Mouse (Mus musculus): ENCODE results near the gene Tom1l1. TPM values are rescaled to one million over a fixed set of nuclear protein-coding genes. Genes with fewer than 3 reads are reported as not detected.

Tom1l1 gene
- total RNA-seq, 2 experiments from 2014 or later: 16.2 to 18.5 TPM

GRCm38 (mm10) chr11:90675479-90676110 lies 12.6 kb downstream of the Tom1l1 start:
- no peak for DNase-seq
- intact Hi-C loops (cut with DNase I): no loop called here

- intact Hi-C loops (cut with DNase I): no loop called here
- DNase-seq: no peak
These were observed 20.8 kb downstream of the Tom1l1 start for GRCm38 (mm10) chr11:90667325-90667724.

GRCm38 (mm10) chr11:90666916-90667315 lies 21.2 kb downstream of the Tom1l1 start:
- DNase-seq: no peak
- intact Hi-C loops (cut with DNase I): no loop called here

GRCm38 (mm10) chr11:90666144-90666757 lies 21.9 kb downstream of the Tom1l1 start:
- intact Hi-C loops (cut with DNase I): no loop called here
- DNase-seq: no peak

- DNase-seq: peak; percentile 29 to 39
- intact Hi-C loops (cut with DNase I): no loop called here
These were observed 23.0 kb downstream of the Tom1l1 start for GRCm38 (mm10) chr11:90665161-90665560.

- intact Hi-C loops (cut with DNase I): no loop called here
- no peak for DNase-seq
These were observed 23.7 kb downstream of the Tom1l1 start for GRCm38 (mm10) chr11:90664345-90664986.

GRCm38 (mm10) chr11:90663618-90664297 lies 24.4 kb downstream of the Tom1l1 start:
- DNase-seq: no peak

GRCm38 (mm10) chr11:90663052-90663451 lies 25.1 kb downstream of the Tom1l1 start:
- intact Hi-C loops (cut with DNase I): no loop called here
- no peak for DNase-seq

More at GRCm38 (mm10) chr11:90663618-90664297, 24.4 kb downstream of the Tom1l1 start:
- intact Hi-C loops (cut with DNase I): no loop called here

- no peak for DNase-seq
- intact Hi-C loops (cut with DNase I): no loop called here
These were observed 27.5 kb downstream of the Tom1l1 start for GRCm38 (mm10) chr11:90660662-90661061.

- DNase-seq: no peak
- intact Hi-C loops (cut with DNase I): no loop called here
These were observed 30.6 kb downstream of the Tom1l1 start for GRCm38 (mm10) chr11:90657527-90657926.

- DNase-seq: no peak
- intact Hi-C loops (cut with DNase I): no loop called here
These were observed 35.6 kb downstream of the Tom1l1 start for GRCm38 (mm10) chr11:90652603-90653002.

GRCm38 (mm10) chr11:90650231-90650885 lies 37.8 kb downstream of the Tom1l1 start:
- intact Hi-C loops (cut with DNase I): no loop called here
- DNase-seq: no peak

- intact Hi-C loops (cut with DNase I): no loop called here
- DNase-seq: no peak
These were observed 38.4 kb downstream of the Tom1l1 start for GRCm38 (mm10) chr11:90649777-90650176.

GRCm38 (mm10) chr11:90638312-90638830 lies 49.8 kb downstream of the Tom1l1 start:
- intact Hi-C loops (cut with DNase I): loop anchor here (5.0 kb wide), 1 partner anchor 646 kb away; no protein-coding TSS in a partner anchor
- DNase-seq: no peak

- DNase-seq: peak; percentile 95 to 96
- intact Hi-C loops (cut with DNase I): loop anchor here (5.0 kb wide), 1 partner anchor 645 kb away; no protein-coding TSS in a partner anchor
These were observed 50.5 kb downstream of the Tom1l1 start, which contains the start of the genes Stxbp4 and Cox11 for GRCm38 (mm10) chr11:90637440-90638311. Gene Stxbp4, minus strand, starts transcription at chr11:90638084. Gene Cox11, plus strand, starts transcription at chr11:90638173.

GRCm38 (mm10) chr11:90634661-90635060 lies 53.5 kb downstream of the Tom1l1 start:
- DNase-seq: no peak
- intact Hi-C loops (cut with DNase I): loop anchor here (5.0 kb wide), 1 partner anchor 642 kb away; no protein-coding TSS in a partner anchor

GRCm38 (mm10) chr11:90632480-90632879 lies 55.7 kb downstream of the Tom1l1 start:
- intact Hi-C loops (cut with DNase I): no loop called here
- DNase-seq: no peak

- intact Hi-C loops (cut with DNase I): no loop called here
- no peak for DNase-seq
These were observed 60.4 kb downstream of the Tom1l1 start for GRCm38 (mm10) chr11:90627751-90628150.

- no peak for DNase-seq
- intact Hi-C loops (cut with DNase I): no loop called here
These were observed 63.0 kb downstream of the Tom1l1 start for GRCm38 (mm10) chr11:90625174-90625573.
